Mouse (Mus musculus) forebrain, embryonic 12.5 days (tissue): ENCODE results near the gene Amigo1. TPM values are rescaled to one million over a fixed set of nuclear protein-coding genes. Genes with fewer than 3 reads are reported as not detected.
"Not testable (repeated sequence)": the region's sequence is repeated elsewhere in the genome, so short reads cannot be mapped to it uniquely, and the experiment has no call there.

Experiments
- ATAC-seq: fragments of 200-750 bp; cut with Nextera tagmentation; 2 replicates; pipeline ENCODE4 v1.8.0; 2017; ENCODE audit warnings: moderate TSS enrichment; ENCODE audit not compliant: low FRiP score
- H3K27ac ChIP-seq: fragments of 300-500 bp; sonication (generic); 2 replicates; pipeline ENCODE4 v1.5.1; 2016; ENCODE audit warnings: mild to moderate bottlenecking
- H3K27me3 ChIP-seq: fragments of 300-500 bp; sonication (generic); 2 replicates; pipeline ENCODE4 v1.6.1; 2016; ENCODE audit warnings: mild to moderate bottlenecking
- H3K36me3 ChIP-seq: fragments of 300-500 bp; sonication (generic); replicated peaks from 2 replicates; pipeline ENCODE4 v1.6.1; 2016; ENCODE audit warnings: mild to moderate bottlenecking
- H3K4me1 ChIP-seq: fragments of 300-500 bp; sonication (generic); 2 replicates; pipeline ENCODE4 v1.6.1; 2016
- H3K4me2 ChIP-seq: fragments of 300-500 bp; sonication (generic); 2 replicates; pipeline ENCODE4 v1.6.1; 2016; ENCODE audit warnings: mild to moderate bottlenecking, moderate library complexity
- H3K4me3 ChIP-seq: fragments of 300-500 bp; sonication (generic); replicated peaks from 2 replicates; pipeline ENCODE4 v1.5.1; 2016; ENCODE audit warnings: mild to moderate bottlenecking
- H3K9ac ChIP-seq: fragments of 300-500 bp; sonication (generic); 2 replicates; pipeline ENCODE4 v1.6.1; 2016; ENCODE audit warnings: mild to moderate bottlenecking
- H3K9me3 ChIP-seq: fragments of 300-500 bp; sonication (generic); 2 replicates; pipeline ENCODE4 v1.6.1; 2016
- WGBS: fragments of 180-500 bp; shearing (Covaris S2); methylation state at CpG from one replicate; pipeline ENCODE4 v1.1.7; 2016; 5-methylcytosine and 5-hydroxymethylcytosine counted together
- polyA plus RNA-seq: library from polyadenylated mRNA; unstranded; fragments of >200 nt; fragmentation: Nextera tagmentation; extraction: Ambion mirVana; gene quantifications from 2 replicates; pipeline ENCODE4 v1.2.1, GENCODE M21; 2016

Gene Amigo1
- polyA plus RNA-seq, 1 experiment from 2014 or later = 7.5 TPM

DNA sequence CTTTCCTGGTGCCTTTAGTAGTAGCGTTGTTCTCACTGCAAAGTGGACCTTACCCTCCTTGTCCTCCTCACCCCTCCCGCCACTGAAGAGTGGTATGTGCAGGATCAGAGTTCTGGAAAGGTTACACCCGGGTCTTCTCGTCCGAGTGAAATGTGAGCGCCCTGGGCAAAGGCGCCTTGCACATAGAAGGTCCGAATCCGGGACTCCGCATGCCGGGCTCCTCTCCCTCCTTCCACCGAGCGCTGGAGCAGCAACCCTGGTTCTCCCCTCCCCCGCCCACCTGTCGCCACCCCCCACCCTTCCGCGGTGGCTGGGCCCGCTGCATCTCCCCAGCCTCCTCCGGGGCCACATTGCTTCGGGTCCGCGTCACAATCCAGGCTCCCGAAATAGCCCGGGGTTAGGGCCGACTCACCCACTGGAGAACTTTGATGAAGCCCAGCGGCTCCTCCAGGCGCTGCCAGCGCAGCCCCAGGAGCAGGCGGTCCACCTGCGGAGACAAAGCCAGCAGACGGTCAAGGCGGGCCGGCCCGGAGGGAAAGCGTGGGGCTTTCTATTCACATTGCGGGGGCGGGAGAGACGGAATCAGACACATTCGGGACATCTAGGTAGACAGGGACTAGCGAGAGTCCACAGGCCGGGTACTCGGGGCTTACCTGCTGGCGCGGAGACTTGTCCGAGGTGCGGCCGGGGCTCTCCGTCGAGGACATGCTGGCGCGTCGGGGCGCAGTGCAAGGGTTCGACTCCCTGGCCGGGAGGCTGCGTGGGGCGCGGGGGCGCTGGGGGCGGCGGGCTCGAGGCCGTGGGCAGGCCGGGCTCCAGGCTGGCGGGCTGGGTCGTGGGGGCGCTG, 39.8 kb downstream of the Amigo1 start:
- peaks cover 22% of the 10 kb centered on the region for H3K4me1 ChIP-seq
- H3K9me3 ChIP-seq = no peaks in the 10 kb centered on the region
- H3K4me2 ChIP-seq = peak overlapping the region; percentile 72
- H3K27me3 ChIP-seq = peaks cover 62% of the 10 kb centered on the region
- H3K4me3 ChIP-seq = peak overlapping the region; percentile 49
- H3K36me3 ChIP-seq = no peaks in the 10 kb centered on the region
- peak overlapping the region; percentile 46 for H3K9ac ChIP-seq
- 3% methylated on average over 67 of the region's 67 CpGs for WGBS
- H3K27ac ChIP-seq = no peak overlapping the region
- peak; percentile 49; the same call in 1 of the 2 replicates for ATAC-seq

DNA sequence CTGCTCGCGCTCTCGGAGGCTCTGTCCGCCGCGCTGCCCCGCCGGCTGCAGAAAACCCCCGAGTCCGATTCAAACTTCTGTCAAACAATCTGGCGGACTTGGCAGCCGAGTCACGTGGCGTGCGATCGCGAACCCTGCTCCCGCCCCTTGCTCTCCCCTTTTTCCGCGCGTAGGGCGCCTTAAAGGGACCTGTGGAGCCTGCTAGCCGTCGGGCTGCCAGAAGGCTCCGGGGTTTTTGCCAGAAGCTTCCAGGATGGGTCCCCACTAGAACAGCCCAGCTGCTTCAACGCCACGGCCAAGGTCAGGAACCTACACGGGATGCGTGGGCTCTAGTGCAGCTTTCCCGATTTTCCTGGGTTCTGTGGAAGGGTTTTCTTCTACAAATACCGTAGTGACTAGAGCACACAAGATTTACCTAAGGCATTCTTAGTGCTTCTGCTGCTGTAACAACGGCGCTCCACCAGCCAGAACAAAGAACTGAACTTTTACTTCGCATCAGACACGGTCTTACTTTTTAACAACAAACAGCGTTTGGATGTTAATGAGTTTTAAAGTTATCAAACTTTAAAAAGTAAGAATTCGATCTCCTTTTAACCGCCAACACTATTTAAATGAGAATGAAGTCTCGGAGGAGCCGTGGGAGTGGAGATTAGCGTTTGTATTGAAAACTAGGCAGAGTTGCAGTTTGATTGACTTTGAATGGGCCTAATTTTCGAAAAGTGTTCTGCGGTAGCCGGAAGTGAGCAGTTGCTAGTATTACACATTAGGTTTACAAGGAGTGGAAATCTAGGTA, 40.6 kb downstream of the Amigo1 start, which contains the start of gene Sypl2:
Gene Sypl2 (minus strand): TSS at position 91 of the 793 bp plus-strand sequence.
- Histone ChIP-seq H3K4me3 (peak within 1 kb of the TSS; percentile 49), H3K9me3 (no peaks in the 10 kb centered on the region), H3K9ac (peak within 1 kb of the TSS; percentile 46), H3K36me3 (no peaks in the 10 kb centered on the region), H3K27me3 (peaks cover 55% of the 10 kb centered on the region), H3K4me1 (peaks cover 22% of the 10 kb centered on the region), H3K27ac (no peak within 1 kb of the TSS), H3K4me2 (peak within 1 kb of the TSS; percentile 72)
- 2% methylated on average over 44 of the region's 44 CpGs for WGBS
- ATAC-seq = peak; percentile 30; the same call in 1 of the 2 replicates

- Histone ChIP-seq H3K9ac (no peak overlapping the region), H3K27ac (no peak overlapping the region), H3K36me3 (no peaks in the 10 kb centered on the region), H3K27me3 (peaks cover 48% of the 10 kb centered on the region), H3K4me2 (peak overlapping the region; percentile 72), H3K4me1 (peaks cover 22% of the 10 kb centered on the region), H3K4me3 (peak overlapping the region; percentile 49), H3K9me3 (no peaks in the 10 kb centered on the region)
- ATAC-seq = no peak
- WGBS = 86% methylated on average over 2 of the region's 2 CpGs
Observed at GRCm38 (mm10) chr3:108227521-108227920, 41.4 kb downstream of the Amigo1 start.

DNA sequence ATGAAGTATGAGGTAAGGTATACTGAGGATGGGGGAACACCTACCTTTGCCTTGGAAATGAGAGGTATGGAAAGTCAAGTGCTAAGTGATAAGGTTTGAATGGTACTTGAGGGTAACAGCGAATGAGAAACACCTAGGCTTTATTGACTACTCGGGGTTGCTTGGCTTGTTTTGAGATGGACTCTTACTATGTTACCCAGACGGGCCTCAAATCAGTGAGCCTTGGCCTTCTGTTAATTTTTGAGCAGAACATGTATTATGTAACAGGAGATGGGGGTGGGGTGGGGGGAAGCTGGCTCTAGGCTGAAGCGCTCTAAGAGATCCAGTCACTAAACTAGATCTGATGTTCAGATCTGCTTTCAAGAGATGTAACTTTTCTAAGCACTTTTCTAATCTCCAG, 45.5 kb downstream of the Amigo1 start:
- ATAC-seq = no peak
- Histone ChIP-seq H3K27ac (no peak overlapping the region), H3K36me3 (no peaks in the 10 kb centered on the region), H3K4me1 (peaks cover 11% of the 10 kb centered on the region), H3K9me3 (no peaks in the 10 kb centered on the region), H3K4me2 (no peak overlapping the region), H3K27me3 (peaks cover 12% of the 10 kb centered on the region), H3K4me3 (no peak overlapping the region), H3K9ac (no peak overlapping the region)
- WGBS = 87% methylated on average over 4 of the region's 4 CpGs

DNA sequence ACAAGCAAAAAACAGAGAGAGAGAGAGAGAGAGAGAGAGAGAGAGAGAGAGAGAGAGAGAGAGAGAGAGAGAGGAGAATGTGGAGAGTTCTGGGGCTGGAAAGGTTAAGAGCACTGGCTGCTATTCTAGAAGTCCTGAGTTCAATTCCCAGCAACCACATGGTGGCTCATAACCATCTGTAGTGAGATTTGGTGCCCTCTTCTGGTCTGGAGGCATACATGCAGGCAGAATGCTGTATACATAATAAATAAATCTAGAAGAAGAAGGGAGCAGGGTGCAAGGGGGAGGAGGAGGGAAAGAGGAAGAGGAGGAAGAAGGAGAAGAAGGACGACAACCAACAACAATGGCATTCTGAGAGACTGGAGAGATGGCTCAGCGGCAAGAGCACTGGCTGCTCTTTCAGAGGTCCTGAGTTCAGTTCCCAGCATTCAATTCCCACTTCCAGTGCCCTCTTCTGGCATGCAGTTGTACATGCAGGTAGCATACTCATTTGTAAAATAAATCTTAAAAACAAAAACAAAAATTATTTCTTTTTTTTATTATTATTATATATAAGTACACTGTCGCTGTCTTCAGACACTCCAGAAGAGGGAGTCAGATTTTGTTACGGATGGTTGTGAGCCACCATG, 51.5 kb downstream of the Amigo1 start:
- H3K9me3 ChIP-seq, H3K27ac ChIP-seq, H3K4me3 ChIP-seq, H3K9ac ChIP-seq, H3K4me1 ChIP-seq, H3K27me3 ChIP-seq, H3K4me2 ChIP-seq, H3K36me3 ChIP-seq, ATAC-seq: not testable (repeated sequence)
- 82% methylated on average over 4 of the region's 4 CpGs for WGBS

DNA sequence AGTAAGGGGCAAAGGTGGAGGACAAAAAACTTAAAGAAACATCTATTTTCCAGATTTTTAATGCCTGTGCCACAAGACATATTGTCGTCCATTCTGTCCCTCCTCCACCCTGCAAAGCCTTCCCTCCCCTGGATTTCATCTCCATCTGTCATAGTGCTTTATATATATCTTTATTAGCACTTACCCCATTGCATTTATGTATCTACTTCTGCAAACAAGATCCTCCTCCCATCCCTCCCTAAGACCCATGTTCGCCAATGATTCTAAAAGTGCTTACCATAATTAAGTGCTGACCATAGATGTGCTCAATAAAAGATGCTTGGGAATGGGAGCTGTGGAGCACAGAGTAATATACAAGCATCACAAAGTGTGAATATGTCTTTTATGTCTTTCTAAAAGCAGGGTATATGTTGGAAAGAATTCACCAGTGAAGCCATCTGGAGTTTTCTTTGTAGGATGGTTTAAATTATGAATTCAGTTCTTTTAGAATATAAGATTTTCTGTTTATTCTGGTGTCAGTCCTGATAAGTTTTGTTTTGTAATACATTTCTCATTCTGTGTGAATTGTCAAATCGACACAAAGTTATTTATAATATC, 55.2 kb downstream of the Amigo1 start:
- Histone ChIP-seq H3K9ac (no peak overlapping the region), H3K27me3 (no peaks in the 10 kb centered on the region), H3K9me3 (no peaks in the 10 kb centered on the region), H3K27ac (no peak overlapping the region), H3K4me2 (no peak overlapping the region), H3K4me3 (no peak overlapping the region), H3K36me3 (no peaks in the 10 kb centered on the region), H3K4me1 (no peaks in the 10 kb centered on the region)
- WGBS = 94% methylated on average over 3 of the region's 3 CpGs
- no peak for ATAC-seq

Other genes with a start within 250 kb of the Amigo1 start
- gene Gstm6, start 242.6 kb upstream of the Amigo1 start, polyA plus RNA-seq = 10.7 and 12.0 TPM in 2 replicates
- not detected in 2 replicates for gene Gstm3, start 217.1 kb upstream of the Amigo1 start, polyA plus RNA-seq
- 7.2 and 9.3 TPM in 2 replicates for gene Gstm2, start 199.9 kb upstream of the Amigo1 start, polyA plus RNA-seq
- gene Gstm1, start 168.4 kb upstream of the Amigo1 start, polyA plus RNA-seq = 23.7 and 29.7 TPM in 2 replicates
- gene Gstm4, start 141.4 kb upstream of the Amigo1 start, polyA plus RNA-seq = 11.3 and 12.2 TPM in 2 replicates
- gene Ampd2, start 99.7 kb upstream of the Amigo1 start, polyA plus RNA-seq = 47.3 and 50.5 TPM in 2 replicates
- gene Gnat2, start 93.5 kb upstream of the Amigo1 start, polyA plus RNA-seq = 0.44 and 0.86 TPM in 2 replicates
- 198 and 205 TPM in 2 replicates for gene Gnai3, start 40.2 kb upstream of the Amigo1 start, polyA plus RNA-seq
- 0.44 and 0.63 TPM in 2 replicates for gene Gpr61, start 31.5 kb upstream of the Amigo1 start, polyA plus RNA-seq
- gene Cyb561d1, start 14.9 kb downstream of the Amigo1 start, polyA plus RNA-seq = 4.3 and 5.6 TPM in 2 replicates
- 24.0 and 28.1 TPM in 2 replicates for gene Atxn7l2, start 24.6 kb downstream of the Amigo1 start, polyA plus RNA-seq
- 2.6 and 2.8 TPM in 2 replicates for gene Sypl2, start 40.3 kb downstream of the Amigo1 start, polyA plus RNA-seq
- 229 and 241 TPM in 2 replicates for gene Psma5, start 70.6 kb downstream of the Amigo1 start, polyA plus RNA-seq
- gene Sort1, start 97.7 kb downstream of the Amigo1 start, polyA plus RNA-seq = 23.3 and 30.8 TPM in 2 replicates
- gene Mybphl, start 178.6 kb downstream of the Amigo1 start, polyA plus RNA-seq = 0.15 and 0.31 TPM in 2 replicates
- gene Psrc1, start 197.5 kb downstream of the Amigo1 start, polyA plus RNA-seq = 82.6 and 83.1 TPM in 2 replicates
- gene Celsr2, start 229.2 kb downstream of the Amigo1 start, polyA plus RNA-seq = 60.4 and 61.3 TPM in 2 replicates